Mouse (Mus musculus) monocyte, adult 2 months (primary cell): ENCODE data around the gene Hist1h2ae.
"Not testable (repeated sequence)": the region's sequence is repeated elsewhere in the genome, so short reads cannot be mapped to it uniquely, and the experiment has no call there.

Experiments used
- DNase-seq, 2 experiments: peaks; one replicate each; pipeline ENCODE4 v3.0.0; 2022; ENCODE audit warnings: low spot score in 2 of 2, low read depth in 1 of 2

The Hist1h2ae gene

GRCm38 (mm10) chr13:23541497-23541896 is 29.5 kb downstream of the Hist1h2ae start:
- no peak for DNase-seq

GRCm38 (mm10) chr13:23539821-23540220 is 31.2 kb downstream of the Hist1h2ae start:
- DNase-seq = not testable (repeated sequence)

- DNase-seq = no peak
These were observed 32.8 kb downstream of the Hist1h2ae start for GRCm38 (mm10) chr13:23538249-23538648.

DNA sequence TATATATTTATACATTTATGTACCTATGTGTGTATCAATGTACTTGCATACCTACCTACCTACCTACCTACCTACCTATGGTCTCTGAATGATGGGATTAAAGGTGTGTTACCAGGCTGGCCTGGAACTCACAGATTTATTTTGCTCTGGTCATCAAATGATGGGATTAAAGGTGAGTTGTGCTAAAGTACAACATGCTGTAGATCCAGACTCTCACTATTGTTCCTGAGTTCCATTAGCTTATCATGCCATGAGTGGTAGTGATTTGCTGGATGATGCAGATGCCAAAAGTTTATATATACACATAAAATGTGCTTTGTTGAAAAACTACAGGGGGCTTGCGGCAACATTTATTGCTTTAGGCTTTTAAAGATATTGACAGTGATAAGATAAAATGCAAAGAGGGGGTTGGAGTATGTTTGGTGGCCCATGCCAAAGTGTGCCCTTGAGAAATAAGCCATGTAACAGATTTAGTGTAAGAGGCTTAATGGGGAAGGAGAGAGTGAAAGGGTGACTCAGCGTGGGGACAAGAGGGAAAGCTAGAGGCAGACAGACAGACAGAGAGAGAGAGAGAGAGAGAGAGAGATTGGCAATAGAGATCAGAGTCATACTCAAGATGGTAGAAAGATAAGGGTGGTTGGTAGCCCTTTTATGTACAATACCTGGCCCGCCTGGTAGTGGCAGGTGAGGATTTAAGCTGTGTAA is 33.9 kb downstream of the Hist1h2ae start:
- no peak for DNase-seq

DNA sequence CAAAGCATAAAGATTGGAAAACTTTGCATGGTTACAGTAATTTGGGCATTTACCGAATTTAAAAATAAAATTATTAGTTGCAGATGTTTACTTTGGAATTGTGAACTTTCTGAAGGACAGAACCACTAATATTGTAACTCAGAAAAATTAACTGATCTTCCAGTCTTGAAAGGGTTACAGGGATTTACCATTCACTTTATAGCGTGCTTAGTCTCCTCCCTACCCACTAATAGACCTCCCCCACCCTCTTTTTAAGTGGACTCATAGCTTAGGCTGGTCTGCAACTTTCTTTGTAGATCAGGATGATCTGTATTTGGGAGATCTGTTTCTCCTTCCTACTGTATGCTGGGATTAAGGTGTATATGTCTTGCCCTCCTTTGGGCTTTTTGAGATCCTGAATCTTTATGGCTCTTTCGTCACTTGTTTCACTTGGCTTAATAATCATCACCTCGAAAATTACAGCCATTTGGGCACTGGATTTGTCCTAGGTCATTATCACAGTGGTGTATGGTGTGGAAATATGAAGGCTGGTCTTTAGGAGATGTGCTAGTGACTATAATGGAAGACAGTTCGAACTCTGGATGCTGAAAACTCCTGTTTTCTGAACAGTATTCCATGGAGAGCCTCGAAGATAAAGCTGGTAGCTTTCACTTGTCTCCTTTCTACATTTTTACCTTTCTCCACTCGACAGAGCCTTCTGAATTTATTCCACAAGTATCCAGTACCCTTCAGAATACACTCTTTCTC is 34.8 kb downstream of the Hist1h2ae start:
- no peak for DNase-seq

DNA sequence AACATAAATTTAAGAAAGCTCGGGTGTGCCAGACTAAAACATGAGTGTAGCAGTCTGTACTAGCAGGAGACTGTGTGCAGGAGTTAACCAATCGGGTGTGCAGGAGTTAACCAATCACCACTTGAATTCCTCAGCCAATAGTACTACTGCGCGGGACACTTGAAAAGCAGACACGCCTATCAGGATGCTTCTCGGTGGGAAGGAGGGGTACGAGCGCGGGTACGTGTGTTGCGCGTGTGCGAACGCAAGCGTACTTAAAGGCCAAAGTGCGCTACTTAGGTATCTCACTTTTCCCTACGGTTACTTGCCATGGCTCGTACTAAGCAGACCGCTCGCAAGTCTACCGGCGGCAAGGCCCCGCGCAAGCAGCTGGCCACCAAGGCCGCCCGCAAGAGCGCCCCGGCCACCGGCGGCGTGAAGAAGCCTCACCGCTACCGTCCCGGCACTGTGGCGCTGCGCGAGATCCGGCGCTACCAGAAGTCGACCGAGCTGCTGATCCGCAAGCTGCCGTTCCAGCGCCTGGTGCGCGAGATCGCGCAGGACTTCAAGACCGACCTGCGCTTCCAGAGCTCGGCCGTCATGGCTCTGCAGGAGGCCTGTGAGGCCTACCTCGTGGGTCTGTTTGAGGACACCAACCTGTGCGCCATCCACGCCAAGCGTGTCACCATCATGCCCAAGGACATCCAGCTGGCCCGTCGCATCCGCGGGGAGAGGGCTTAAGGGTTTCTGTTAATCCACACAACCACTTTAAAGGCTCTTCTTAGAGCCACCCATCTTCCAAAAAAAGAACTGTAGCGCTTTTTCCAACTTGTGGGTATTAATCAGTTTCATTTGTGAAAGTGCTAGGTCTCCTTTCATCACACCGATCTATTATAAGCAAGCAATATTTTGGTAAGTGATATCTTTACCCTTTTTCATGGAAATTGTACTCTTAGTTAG is 35.6 kb downstream of the Hist1h2ae start, which contains the start of gene Hist1h3g:
Hist1h3g (plus strand) TSS at position 286 of the 939 bp plus-strand sequence.
- DNase-seq = peak; percentile 69 to 74

GRCm38 (mm10) chr13:23534368-23535131 is 36.5 kb downstream of the Hist1h2ae start:
- DNase-seq = no peak

- DNase-seq = not testable (repeated sequence)
These were observed 37.3 kb downstream of the Hist1h2ae start, which contains the start of gene Hist1h2af for GRCm38 (mm10) chr13:23533560-23534367. Gene Hist1h2af, plus strand, starts transcription at chr13:23533906.

- no peak for DNase-seq
These were observed 38.6 kb downstream of the Hist1h2ae start for GRCm38 (mm10) chr13:23532262-23533075.

- peak; percentile 92 to 94 for DNase-seq
These were observed 39.8 kb downstream of the Hist1h2ae start, which contains the start of gene Hist1h4h for GRCm38 (mm10) chr13:23530901-23531875. Gene Hist1h4h, plus strand, starts transcription at chr13:23531050.

DNA sequence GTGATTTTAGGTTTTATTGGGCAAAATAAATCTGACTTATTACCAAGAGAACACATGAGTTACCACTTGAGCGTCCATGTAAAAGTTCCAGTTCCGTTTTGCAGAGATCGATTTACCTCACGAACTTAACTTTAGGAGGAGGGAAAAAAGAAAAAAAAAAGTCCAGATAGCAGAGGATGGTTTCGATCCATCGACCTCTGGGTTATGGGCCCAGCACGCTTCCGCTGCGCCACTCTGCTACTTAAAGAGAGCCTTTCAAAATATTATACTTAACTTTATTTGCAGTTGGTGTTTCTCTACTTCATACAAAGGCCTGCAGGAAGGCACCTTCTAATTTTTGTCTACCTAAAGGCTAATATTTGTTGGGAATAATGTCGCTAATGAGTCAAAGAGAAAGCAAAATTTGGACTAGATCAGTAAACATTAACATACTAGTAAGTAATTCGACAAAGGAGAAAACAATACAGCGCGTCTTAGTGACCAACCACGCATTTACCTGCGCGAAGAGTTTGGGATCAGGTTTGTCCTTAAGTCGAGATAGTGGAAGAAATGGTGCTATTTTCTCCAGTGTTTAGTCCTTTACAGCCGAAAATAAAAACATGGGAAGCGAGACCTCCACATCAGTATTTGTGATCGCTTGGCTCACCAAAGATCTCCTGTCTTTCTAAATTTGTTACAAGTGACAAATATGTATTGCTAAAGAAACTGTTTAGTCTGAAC is 40.7 kb downstream of the Hist1h2ae start:
- peak; percentile 59 to 68 for DNase-seq

DNA sequence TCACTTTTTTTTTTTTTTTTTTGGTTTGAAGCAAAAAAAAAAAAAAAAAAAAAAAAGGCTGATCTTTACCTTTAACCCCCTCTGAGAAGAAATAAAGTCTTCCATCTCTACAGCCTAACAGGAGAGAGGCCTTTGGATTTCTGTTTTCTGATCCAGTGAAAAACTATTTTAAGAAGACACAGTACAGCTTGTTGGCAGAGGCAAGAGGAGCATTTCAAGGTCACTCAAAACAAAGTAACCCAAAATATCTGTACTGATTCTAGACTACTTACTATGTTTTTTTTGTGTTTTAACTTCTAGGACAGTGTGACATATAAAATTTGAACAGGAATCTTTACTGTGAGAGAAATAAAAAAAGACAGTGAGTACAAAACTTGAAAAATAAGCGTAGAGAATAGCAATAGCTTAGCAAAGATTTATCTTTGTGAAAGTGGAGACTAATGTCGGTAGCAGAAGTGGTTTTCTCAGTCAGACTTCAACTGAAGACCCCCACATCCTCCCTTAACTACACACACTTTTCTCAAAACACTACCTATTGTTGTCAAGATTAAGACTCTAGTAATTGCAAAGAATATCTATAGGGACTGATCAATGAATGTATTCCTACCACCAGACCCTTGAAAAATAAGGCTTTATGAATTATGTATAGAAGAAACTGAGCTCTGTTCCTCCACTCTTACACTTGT is 41.4 kb downstream of the Hist1h2ae start:
- DNase-seq = no peak

- DNase-seq = no peak
These were observed 42.0 kb downstream of the Hist1h2ae start for GRCm38 (mm10) chr13:23529005-23529404.

DNA sequence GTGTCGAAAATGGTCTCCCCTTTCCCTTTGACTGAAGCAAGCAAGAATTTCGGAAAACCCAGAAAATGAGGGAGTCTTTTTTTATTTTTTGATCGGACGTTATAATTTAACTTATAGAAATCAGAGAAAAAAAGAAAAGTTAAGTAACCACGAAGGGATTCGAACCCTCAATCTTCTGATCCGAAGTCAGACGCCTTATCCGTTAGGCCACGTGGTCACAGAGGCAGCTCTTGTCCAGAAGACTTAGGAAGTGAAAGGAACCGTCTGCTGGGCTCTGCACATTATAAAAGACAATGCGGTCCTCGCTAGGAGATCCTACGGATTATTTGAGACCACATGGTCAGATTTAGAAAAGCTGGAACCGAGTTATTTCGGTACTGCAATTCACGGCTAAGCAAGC is 44.7 kb downstream of the Hist1h2ae start:
- peak; percentile 76 to 80 for DNase-seq

GRCm38 (mm10) chr13:23525901-23526300 is 45.1 kb downstream of the Hist1h2ae start:
- no peak for DNase-seq

- DNase-seq = peak in 1 of 2 experiments; percentile 64
These were observed 46.4 kb downstream of the Hist1h2ae start for GRCm38 (mm10) chr13:23524654-23525053.
